Mouse (Mus musculus) brain, embryonic 14.5 days (tissue): Measurements from ENCODE around the gene Scrn1. TPM values are rescaled to one million over a fixed set of nuclear protein-coding genes. Genes with fewer than 3 reads are reported as not detected.

Source experiments
- DNase-seq: peaks from one replicate; pipeline ENCODE4 v3.0.0-alpha.2; 2011; ENCODE audit warnings: low read depth
- CTCF ChIP-seq: fragments of 200-500 bp; IDR thresholded peaks from 2 replicates; pipeline ENCODE4 v1.5.1; 2012; ENCODE audit warnings: inconsistent platforms, mild to moderate bottlenecking, moderate library complexity, borderline replicate concordance; ENCODE audit not compliant: insufficient read depth, insufficient read length; ENCODE audit errors: extremely low read depth
- POLR2A ChIP-seq: fragments of 200-500 bp; IDR thresholded peaks from 2 replicates; pipeline ENCODE4 v1.6.1; 2012; ENCODE audit warnings: mild to moderate bottlenecking, inconsistent platforms, borderline replicate concordance; ENCODE audit not compliant: poor library complexity, insufficient read depth, insufficient read length, severe bottlenecking; ENCODE audit errors: extremely low read depth
- polyA plus RNA-seq: library from polyadenylated mRNA; depleted of rRNA; stranded (reverse); fragments of >200 nt; gene quantifications from 2 replicates; pipeline ENCODE4 v1.2.3, GENCODE M21; 2012

Gene Scrn1
- polyA plus RNA-seq, 1 experiment = 92.9 TPM

- TF ChIP-seq CTCF = no peak
- TF ChIP-seq POLR2A = no peak
- DNase-seq = no peak
Measured at GRCm38 (mm10) chr6:54557671-54558070, 8.6 kb downstream of the Scrn1 start.

GRCm38 (mm10) chr6:54555816-54556215 lies 10.5 kb downstream of the Scrn1 start:
- no peak for TF ChIP-seq CTCF
- no peak for TF ChIP-seq POLR2A
- DNase-seq = no peak

DNA sequence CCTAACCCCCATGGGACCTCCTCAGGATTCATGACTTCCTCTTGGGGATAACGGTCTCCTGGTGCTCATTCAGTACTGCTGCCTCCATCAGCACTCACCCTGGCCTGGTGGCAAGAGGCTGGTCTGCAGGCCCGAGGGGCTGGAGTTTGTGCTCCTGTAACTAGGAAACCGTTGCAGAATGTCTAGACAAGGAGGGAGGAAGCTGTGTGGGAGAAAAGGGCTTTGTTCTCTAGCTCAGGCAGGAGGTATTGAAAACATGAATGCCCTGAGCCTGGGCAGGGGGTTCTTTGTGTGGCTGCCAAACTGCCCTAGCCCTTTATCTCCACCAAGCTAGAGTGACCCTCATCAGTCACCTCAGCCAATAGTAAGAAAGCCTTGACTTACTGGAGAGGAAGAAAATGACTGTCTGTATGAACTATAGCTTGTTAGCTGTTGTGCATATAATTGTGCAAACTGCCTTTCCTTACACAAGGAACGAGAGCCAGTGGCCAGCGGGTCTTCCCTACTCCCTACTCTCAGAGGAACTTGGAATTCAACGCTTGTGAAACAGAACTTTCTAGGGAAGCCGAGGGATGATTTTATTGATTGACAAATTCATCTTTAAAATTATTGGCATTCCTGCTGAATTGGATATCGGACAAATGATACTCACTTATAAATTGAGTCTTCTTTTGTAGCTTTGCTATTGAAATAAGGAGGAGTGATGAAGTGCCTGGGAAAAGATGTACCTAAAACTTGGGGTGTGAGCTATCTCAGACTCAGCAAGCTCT lies 11.8 kb downstream of the Scrn1 start:
- TF ChIP-seq CTCF (0 out of 2 replicates have a peak, but pooled peaks have one; percentile 5), POLR2A (no peak)
- peak; percentile 97 for DNase-seq

DNA sequence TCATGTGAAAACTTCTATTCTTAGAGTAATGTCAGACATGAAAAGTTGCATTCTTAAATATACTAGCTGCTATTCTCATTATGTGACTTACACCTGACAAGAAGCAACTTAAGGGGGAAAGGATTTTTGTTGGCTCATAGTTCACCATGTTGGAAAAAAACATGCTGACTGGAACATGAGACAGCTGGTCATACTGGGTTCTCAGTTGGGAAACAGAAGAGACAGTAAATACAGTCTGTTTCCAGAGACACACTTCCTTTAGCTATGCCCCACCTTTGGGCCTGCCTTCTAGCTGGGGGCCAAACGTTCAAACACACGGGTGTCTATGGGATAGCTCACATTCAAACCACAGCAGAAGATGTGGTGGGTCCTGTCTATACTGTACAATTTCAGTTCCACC lies 12.7 kb downstream of the Scrn1 start:
- peak; percentile 67 for DNase-seq
- no peak for TF ChIP-seq POLR2A
- no peak for TF ChIP-seq CTCF

DNA sequence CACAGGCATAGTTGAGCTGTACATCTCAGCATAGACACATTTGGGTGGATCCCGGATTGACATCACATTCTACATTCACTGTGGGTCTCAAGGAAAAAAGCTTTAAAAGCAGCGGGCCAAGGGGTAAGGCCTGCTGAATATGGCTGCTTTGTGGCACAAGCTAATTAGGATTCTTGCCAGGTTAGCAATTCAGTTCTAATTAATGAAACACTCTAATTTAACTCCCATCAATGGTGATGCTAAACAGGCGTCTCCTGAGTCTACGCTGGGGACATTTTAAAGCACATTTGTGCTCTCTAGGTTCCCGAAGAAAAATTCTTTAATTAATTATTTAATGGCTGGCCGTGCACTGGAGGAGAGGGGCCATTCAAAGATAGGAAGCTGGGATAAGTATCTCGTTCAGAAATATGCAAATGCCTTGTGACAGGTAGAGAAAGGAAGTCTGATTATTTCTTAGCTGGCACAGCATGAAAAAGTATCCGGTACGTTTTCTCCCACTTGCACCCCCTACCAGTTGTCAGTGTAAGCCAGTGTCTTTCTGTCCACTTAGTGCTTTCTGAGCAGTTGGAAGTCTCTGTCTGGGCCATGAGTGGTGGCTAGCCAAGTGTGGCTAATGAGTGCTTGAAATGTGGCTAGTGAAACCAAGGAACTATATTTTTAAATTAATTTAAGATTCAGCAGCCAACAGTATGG lies 13.4 kb downstream of the Scrn1 start:
- peak; percentile 97 for DNase-seq
- TF ChIP-seq CTCF (no peak), POLR2A (no peak)

DNA sequence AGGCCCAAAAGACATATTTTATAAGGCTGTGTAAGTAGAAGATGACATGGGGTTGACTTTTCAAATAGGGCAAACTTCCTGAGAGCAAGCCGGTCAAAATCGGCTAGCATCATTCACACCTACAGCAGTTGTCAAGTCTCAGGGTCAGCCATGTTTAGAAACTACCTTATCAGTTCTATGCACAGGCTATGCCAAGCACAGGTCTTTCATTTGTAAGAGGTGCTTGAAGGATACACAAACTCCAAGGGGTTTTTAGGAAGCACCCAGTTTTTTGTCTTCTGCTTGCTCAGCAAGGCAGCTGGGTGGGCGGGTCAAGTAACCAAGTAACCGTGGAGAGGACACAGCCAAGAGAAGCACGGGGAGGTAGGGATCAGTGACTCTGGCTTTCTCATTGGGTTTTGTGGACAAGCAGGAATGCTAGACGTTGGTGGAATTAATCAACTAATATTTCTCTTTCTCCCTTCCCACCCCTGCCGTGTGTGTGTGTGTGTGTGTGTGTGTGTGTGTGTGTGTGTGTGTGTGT lies 15.4 kb downstream of the Scrn1 start:
- DNase-seq = peak; percentile 57
- TF ChIP-seq CTCF = no peak
- no peak for TF ChIP-seq POLR2A

DNA sequence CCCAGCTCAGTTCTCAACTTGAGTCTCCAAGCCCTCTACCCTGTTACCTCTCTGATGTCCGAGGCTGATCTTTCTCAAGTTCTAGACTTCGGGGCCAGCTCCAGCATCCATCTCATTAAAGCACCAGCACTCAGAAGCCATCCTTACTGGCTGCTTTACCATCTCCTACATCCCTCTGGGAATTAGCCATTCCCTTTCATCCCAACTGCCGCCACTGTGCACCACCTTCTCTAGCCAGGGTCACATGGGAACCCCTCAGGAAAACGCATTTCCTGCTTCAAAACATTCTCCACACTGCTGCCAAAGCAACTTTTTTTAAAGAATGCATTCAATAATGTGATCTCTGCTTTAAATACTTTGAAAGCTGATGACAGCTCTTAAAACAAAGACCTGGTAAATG lies 17.0 kb downstream of the Scrn1 start:
- DNase-seq = no peak
- TF ChIP-seq POLR2A (no peak), CTCF (no peak)

- TF ChIP-seq POLR2A (no peak), CTCF (no peak)
- peak; percentile 70 for DNase-seq
Measured at GRCm38 (mm10) chr6:54548314-54549019, 17.8 kb downstream of the Scrn1 start.

DNA sequence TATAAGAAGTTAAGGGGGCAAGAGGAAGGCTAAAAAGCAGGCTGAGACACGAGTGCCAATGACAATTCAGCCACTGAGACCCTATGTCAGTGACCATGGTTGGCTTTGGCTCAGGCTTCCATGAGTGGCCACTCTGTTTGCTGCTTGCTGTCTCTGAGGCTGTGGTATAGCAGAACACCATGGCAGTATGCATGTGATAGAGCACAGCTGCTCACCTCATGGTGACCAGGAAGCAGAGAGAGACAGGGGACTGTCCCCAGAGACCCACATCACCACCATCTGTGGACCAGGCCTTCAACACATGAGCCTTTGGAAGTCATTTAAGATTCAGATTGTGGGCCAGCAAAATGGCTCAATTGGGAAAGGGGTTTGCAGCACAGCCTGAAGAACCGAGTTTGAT lies 22.6 kb downstream of the Scrn1 start:
- no peak for DNase-seq
- no peak for TF ChIP-seq CTCF
- TF ChIP-seq POLR2A = no peak

DNA sequence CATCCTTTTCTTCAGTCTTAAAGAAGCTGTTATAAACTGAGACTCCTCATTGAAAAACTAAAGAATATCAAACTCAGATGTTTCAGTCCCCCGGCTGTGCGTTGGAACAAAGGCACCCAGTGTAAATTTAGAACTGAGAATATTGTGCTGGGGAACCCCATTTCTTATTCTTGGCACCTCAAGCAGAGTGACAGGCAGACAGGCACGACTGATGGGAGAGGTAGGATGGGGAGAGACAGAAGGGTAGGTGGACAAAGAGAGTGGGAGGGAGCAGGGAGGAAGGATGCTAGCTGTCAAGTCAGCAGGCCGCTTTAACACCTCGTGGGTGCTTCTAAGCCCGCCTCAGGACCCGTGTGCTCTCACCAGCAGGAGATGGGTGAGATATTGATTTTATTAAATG lies 23.5 kb downstream of the Scrn1 start:
- no peak for TF ChIP-seq POLR2A
- TF ChIP-seq CTCF = no peak
- no peak for DNase-seq

DNA sequence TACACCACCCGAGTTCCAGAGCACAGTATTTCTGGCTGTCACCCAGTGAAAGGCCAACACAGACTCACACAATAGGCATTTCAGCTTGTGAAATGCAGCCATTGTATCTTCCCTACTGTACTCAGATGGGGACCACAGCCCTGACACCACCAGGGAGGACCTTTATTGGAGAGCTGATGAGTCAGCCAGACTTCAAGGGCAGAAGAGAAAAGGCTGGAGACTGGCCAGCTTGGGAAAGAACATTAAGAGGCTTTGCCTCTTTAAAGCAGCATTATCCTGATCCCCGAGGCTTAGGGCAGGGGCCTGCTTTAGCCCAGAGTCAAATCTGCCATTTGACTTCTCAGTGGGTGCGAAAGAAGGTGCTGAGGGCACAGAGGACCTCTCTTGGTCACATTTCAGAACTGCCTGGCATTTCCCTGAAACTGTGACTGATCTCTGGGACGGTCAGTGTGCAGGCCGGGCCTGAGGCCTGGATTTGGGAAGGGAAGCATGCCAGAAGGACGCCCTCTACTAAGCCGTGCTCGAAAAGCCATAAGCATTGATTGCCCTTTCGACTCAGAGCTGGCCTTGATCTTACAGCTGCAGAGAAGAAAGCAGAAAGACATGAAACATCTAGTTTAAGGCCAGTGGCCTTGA lies 25.9 kb downstream of the Scrn1 start:
- peak; percentile 68 for DNase-seq
- TF ChIP-seq CTCF (no peak), POLR2A (no peak)
